Mouse (Mus musculus) liver, postnatal 0 days (tissue): ENCODE data around the gene Tmem132e. TPM values are rescaled to one million over a fixed set of nuclear protein-coding genes. Genes with fewer than 3 reads are reported as not detected.
A peak's percentile ranks its signal among the peaks of the same experiment; 100 is the strongest.

ENCODE experiments used
- ATAC-seq: fragments of 200-750 bp; cut with Nextera tagmentation; 2 replicates; pipeline ENCODE4 v1.8.0; 2017; ENCODE audit warnings: mild to moderate bottlenecking, moderate library complexity
- DNase-seq: peaks from one replicate; pipeline ENCODE4 v3.0.0-alpha.2; 2016
- H3K27ac ChIP-seq: fragments of 300-500 bp; sonication (generic); 2 replicates; pipeline ENCODE4 v1.5.1; 2014; ENCODE audit warnings: antibody characterized with exemption, moderate library complexity, mild to moderate bottlenecking, low read depth
- H3K27me3 ChIP-seq: fragments of 300-500 bp; sonication (generic); 2 replicates; pipeline ENCODE4 v1.6.1; 2014; ENCODE audit warnings: low read length, control low read depth, mixed read lengths; ENCODE audit not compliant: insufficient read depth
- H3K36me3 ChIP-seq: fragments of 300-500 bp; sonication (generic); replicated peaks from 2 replicates; pipeline ENCODE4 v1.6.1; 2014; ENCODE audit warnings: mild to moderate bottlenecking, control low read depth, low read length, moderate library complexity, mixed read lengths; ENCODE audit not compliant: insufficient read depth
- H3K4me1 ChIP-seq: fragments of 300-500 bp; sonication (generic); 2 replicates; pipeline ENCODE4 v1.6.1; 2014; ENCODE audit warnings: antibody characterized with exemption, mild to moderate bottlenecking, control low read depth; ENCODE audit not compliant: insufficient read depth
- H3K4me2 ChIP-seq: fragments of 300-500 bp; sonication (generic); 2 replicates; pipeline ENCODE4 v1.6.1; 2014; ENCODE audit warnings: low read depth, mild to moderate bottlenecking, low read length, moderate library complexity, mixed read lengths
- H3K4me3 ChIP-seq: fragments of 300-500 bp; sonication (generic); 2 replicates; pipeline ENCODE4 v1.5.1; 2014; ENCODE audit warnings: low read depth, low read length
- H3K9ac ChIP-seq: fragments of 300-500 bp; sonication (generic); replicated peaks from 2 replicates; pipeline ENCODE4 v1.6.1; 2014; ENCODE audit warnings: mild to moderate bottlenecking, moderate library complexity
- H3K9me3 ChIP-seq: fragments of 300-500 bp; sonication (generic); 2 replicates; pipeline ENCODE4 v1.6.1; 2016; ENCODE audit warnings: mild to moderate bottlenecking, control low read depth, low read length, mixed read lengths
- CTCF ChIP-seq: sonication (generic); IDR thresholded peaks from 2 replicates; pipeline ENCODE4 v1.5.1; 2016; ENCODE audit warnings: antibody characterized with exemption, low read depth
- EP300 ChIP-seq: IDR thresholded peaks from 2 replicates; pipeline ENCODE4 v1.6.1; 2016; ENCODE audit warnings: antibody characterized with exemption, low read depth, mild to moderate bottlenecking
- WGBS: fragments of 180-500 bp; shearing (Covaris S2); extraction: QIAGEN DNeasy Blood & Tissue Kit; methylation state at CpG from one replicate; pipeline ENCODE4 v1.1.7; 2014; ENCODE audit not compliant: insufficient replicate concordance; 5-methylcytosine and 5-hydroxymethylcytosine counted together
- polyA plus RNA-seq: library from polyadenylated mRNA; unstranded; fragments of >200 nt; fragmentation: Nextera tagmentation; extraction: Ambion mirVana; gene quantifications from 2 replicates; pipeline ENCODE4 v1.2.1, GENCODE M21; 2015

Gene Tmem132e
- polyA plus RNA-seq, 1 experiment from 2014 or later = 0.40 TPM

GRCm38 (mm10) chr11:82371577-82371976 is 17.1 kb upstream of the Tmem132e start:
- no peak overlapping the region for H3K9ac ChIP-seq
- no peak for TF ChIP-seq EP300
- TF ChIP-seq CTCF = no peak
- no peak for DNase-seq
- no peaks in the 10 kb centered on the region for H3K4me1 ChIP-seq
- H3K27ac ChIP-seq = no peak overlapping the region
- H3K4me2 ChIP-seq = no peak overlapping the region
- H3K36me3 ChIP-seq = no peaks in the 10 kb centered on the region
- no peaks in the 10 kb centered on the region for H3K9me3 ChIP-seq
- no peak for ATAC-seq
- WGBS = 61% methylated on average over 4 of the region's 4 CpGs
- no peaks in the 10 kb centered on the region for H3K27me3 ChIP-seq
- H3K4me3 ChIP-seq = no peak overlapping the region

GRCm38 (mm10) chr11:82380606-82381202 is 8.0 kb upstream of the Tmem132e start:
- TF ChIP-seq EP300 (no peak), CTCF (no peak)
- Histone ChIP-seq H3K27me3 (peaks cover 11% of the 10 kb centered on the region), H3K4me1 (no peaks in the 10 kb centered on the region), H3K4me2 (no peak overlapping the region), H3K9ac (no peak overlapping the region), H3K9me3 (no peaks in the 10 kb centered on the region), H3K36me3 (no peaks in the 10 kb centered on the region), H3K27ac (no peak overlapping the region), H3K4me3 (no peak overlapping the region)
- 68% methylated on average over 3 of the region's 3 CpGs for WGBS
- DNase-seq = no peak
- ATAC-seq = no peak

GRCm38 (mm10) chr11:82386970-82387540 is 1.6 kb upstream of the Tmem132e start:
- Histone ChIP-seq H3K4me3 (peak overlapping the region; percentile 44), H3K4me2 (peak overlapping the region; percentile 65), H3K36me3 (no peaks in the 10 kb centered on the region), H3K9ac (no peak overlapping the region), H3K27me3 (peaks cover 63% of the 10 kb centered on the region), H3K9me3 (no peaks in the 10 kb centered on the region), H3K27ac (no peak overlapping the region), H3K4me1 (0 out of 2 replicates have a peak, but pooled peaks cover 3% of the 10 kb centered on the region)
- ATAC-seq (no peak), DNase-seq (peak; percentile 36)
- 2% methylated on average over 51 of the region's 51 CpGs for WGBS
- no peak for TF ChIP-seq EP300
- TF ChIP-seq CTCF = peak; percentile 10

- H3K27ac ChIP-seq = no peak overlapping the region
- H3K4me3 ChIP-seq = peak overlapping the region; percentile 44
- DNase-seq = no peak
- under 1% methylated on average over 47 of the region's 47 CpGs for WGBS
- peaks cover 59% of the 10 kb centered on the region for H3K27me3 ChIP-seq
- no peak for ATAC-seq
- H3K9ac ChIP-seq = no peak overlapping the region
- H3K4me2 ChIP-seq = peak overlapping the region; percentile 65
- no peaks in the 10 kb centered on the region for H3K9me3 ChIP-seq
- 0 out of 2 replicates have a peak, but pooled peaks cover 3% of the 10 kb centered on the region for H3K4me1 ChIP-seq
- H3K36me3 ChIP-seq = no peaks in the 10 kb centered on the region
- TF ChIP-seq CTCF (no peak), EP300 (no peak)
Measured at GRCm38 (mm10) chr11:82387711-82388341, 874 bp upstream of the Tmem132e start.

- 3% methylated on average over 64 of the region's 69 CpGs for WGBS
- Histone ChIP-seq H3K27me3 (peaks cover 58% of the 10 kb centered on the region), H3K27ac (no peak overlapping the region), H3K36me3 (no peaks in the 10 kb centered on the region), H3K4me3 (peak overlapping the region; percentile 44), H3K4me1 (0 out of 2 replicates have a peak, but pooled peaks cover 3% of the 10 kb centered on the region), H3K4me2 (peak overlapping the region; percentile 65), H3K9ac (peak overlapping the region; percentile 41), H3K9me3 (no peaks in the 10 kb centered on the region)
- TF ChIP-seq CTCF (no peak), EP300 (no peak)
- DNase-seq = peak; percentile 33
- no peak for ATAC-seq
Measured at GRCm38 (mm10) chr11:82389396-82390291, 944 bp downstream of the Tmem132e start.
